Mouse (Mus musculus) liver, embryonic 14.5 days (tissue): Measurements from ENCODE around the gene Nek9. TPM values are rescaled to one million over a fixed set of nuclear protein-coding genes. Genes with fewer than 3 reads are reported as not detected.

Experiments
- ATAC-seq: fragments of 200-750 bp; cut with Nextera tagmentation; 2 replicates; pipeline ENCODE4 v1.8.0; 2017; ENCODE audit warnings: moderate number of reproducible peaks, mild to moderate bottlenecking, moderate library complexity; ENCODE audit not compliant: insufficient read depth
- DNase-seq, 3 experiments: peaks; one replicate each; pipeline ENCODE4 v3.0.0-alpha.2; 2012 to 2013; ENCODE audit warnings: low read depth in 3 of 3, low spot score in 3 of 3
- H3K27ac ChIP-seq: fragments of 300-500 bp; sonication (generic); 2 replicates; pipeline ENCODE4 v1.5.1; 2014; ENCODE audit warnings: moderate library complexity, mild to moderate bottlenecking, control low read depth, inconsistent platforms
- H3K27me3 ChIP-seq: fragments of 300-500 bp; sonication (generic); 2 replicates; pipeline ENCODE4 v1.6.1; 2014; ENCODE audit warnings: mild to moderate bottlenecking, low read length, moderate library complexity; ENCODE audit not compliant: control insufficient read depth, insufficient read depth
- H3K36me3 ChIP-seq: fragments of 300-500 bp; sonication (generic); replicated peaks from 2 replicates; pipeline ENCODE4 v1.6.1; 2014; ENCODE audit warnings: low read depth; ENCODE audit not compliant: control insufficient read depth, insufficient read depth
- H3K4me1 ChIP-seq, 2 experiments: fragments of 200-500 bp in 1 of 2; fragments of 300-500 bp in 1 of 2; sonication (generic) in 1 of 2; replicated peaks; 2 replicates each; pipeline ENCODE4 v1.6.1; 2012 to 2014; ENCODE audit warnings: antibody characterized with exemption in 1 of 2, inconsistent platforms in 1 of 2, low read length in 1 of 2; ENCODE audit not compliant: control insufficient read depth in 2 of 2, insufficient read depth in 2 of 2
- H3K4me2 ChIP-seq: fragments of 300-500 bp; sonication (generic); 2 replicates; pipeline ENCODE4 v1.6.1; 2014; ENCODE audit warnings: low read depth, mild to moderate bottlenecking, control low read depth, moderate library complexity
- H3K4me3 ChIP-seq, 2 experiments: fragments of 200-500 bp in 1 of 2; fragments of 300-500 bp in 1 of 2; sonication (generic) in 1 of 2; 2 replicates each; pipeline ENCODE4 v1.5.1; 2012 to 2014; ENCODE audit warnings: low read depth in 2 of 2, low read length in 2 of 2, mild to moderate bottlenecking in 2 of 2, control low read depth in 1 of 2, inconsistent platforms in 1 of 2, moderate library complexity in 1 of 2; ENCODE audit not compliant: insufficient read depth in 1 of 2
- H3K9ac ChIP-seq: fragments of 300-500 bp; sonication (generic); replicated peaks from 2 replicates; pipeline ENCODE4 v1.6.1; 2014; ENCODE audit warnings: mild to moderate bottlenecking, control low read depth, moderate library complexity
- H3K9me3 ChIP-seq: fragments of 300-500 bp; sonication (generic); 2 replicates; pipeline ENCODE4 v1.6.1; 2016; ENCODE audit warnings: low read length, mixed read lengths; ENCODE audit not compliant: control insufficient read depth
- CTCF ChIP-seq: IDR thresholded peaks from 2 replicates; pipeline ENCODE4 v1.5.1; 2016; ENCODE audit warnings: antibody characterized with exemption, low read depth, control low read depth
- EP300 ChIP-seq: IDR thresholded peaks from 2 replicates; pipeline ENCODE4 v1.6.1; 2016; ENCODE audit warnings: antibody characterized with exemption, low read depth
- WGBS: fragments of 180-500 bp; shearing (Covaris S2); extraction: QIAGEN DNeasy Blood & Tissue Kit; methylation state at CpG from one replicate; pipeline ENCODE4 v1.1.7; 2014; ENCODE audit not compliant: insufficient replicate concordance; 5-methylcytosine and 5-hydroxymethylcytosine counted together
- polyA plus RNA-seq, 2 experiments: library from polyadenylated mRNA; depleted of rRNA in 1 of 2; stranded (reverse) in 1 of 2; unstranded in 1 of 2; fragments of >200 nt; fragmentation: Nextera tagmentation in 1 of 2; extraction: Ambion mirVana in 1 of 2; gene quantifications; 2 replicates each; pipeline versions ENCODE4 v1.2.1 to v1.2.3; 2012 to 2014

Nek9 gene
- polyA plus RNA-seq, 2 experiments: 4.1 to 8.8 TPM

GRCm38 (mm10) chr12:85308651-85309050, 30.5 kb downstream of the Nek9 start:
- no peaks in the 10 kb centered on the region for H3K27me3 ChIP-seq
- 70% methylated on average over 3 of the region's 3 CpGs for WGBS
- no peak for ATAC-seq

GRCm38 (mm10) chr12:85305247-85305892, 33.8 kb downstream of the Nek9 start:
- peak overlapping the region; percentile 49 for H3K4me2 ChIP-seq
- ATAC-seq: peak; percentile 62; the same call in 1 of the 2 replicates
- H3K4me3 ChIP-seq: peak overlapping the region; percentile 32; a peak in 2 of 4 replicates
- H3K36me3 ChIP-seq: peaks cover 71% of the 10 kb centered on the region
- H3K27ac ChIP-seq: no peak overlapping the region
- WGBS: 39% methylated on average over 16 of the region's 16 CpGs
- no peaks in the 10 kb centered on the region for H3K9me3 ChIP-seq
- H3K9ac ChIP-seq: no peak overlapping the region
- H3K27me3 ChIP-seq: no peaks in the 10 kb centered on the region
- TF ChIP-seq EP300 (no peak), CTCF (peak; percentile 99)
- no peaks in the 10 kb centered on the region for H3K4me1 ChIP-seq
- DNase-seq: peak; percentile 61 to 69 (median 64)

More at GRCm38 (mm10) chr12:85308651-85309050, 30.5 kb downstream of the Nek9 start:
- TF ChIP-seq EP300 (no peak), CTCF (no peak)
- no peak overlapping the region for H3K4me3 ChIP-seq
- H3K9me3 ChIP-seq: no peaks in the 10 kb centered on the region
- no peak overlapping the region for H3K4me2 ChIP-seq
- H3K4me1 ChIP-seq: no peaks in the 10 kb centered on the region
- peaks cover 52% of the 10 kb centered on the region for H3K36me3 ChIP-seq
- no peak overlapping the region for H3K9ac ChIP-seq
- no peak for DNase-seq
- H3K27ac ChIP-seq: no peak overlapping the region

- no peak for ATAC-seq
- Histone ChIP-seq H3K4me2 (no peak overlapping the region), H3K4me1 (no peaks in the 10 kb centered on the region), H3K27me3 (no peaks in the 10 kb centered on the region), H3K36me3 (peaks cover 73% of the 10 kb centered on the region), H3K9ac (no peak overlapping the region), H3K9me3 (no peaks in the 10 kb centered on the region), H3K27ac (no peak overlapping the region), H3K4me3 (no peak overlapping the region)
- WGBS: 51% methylated on average over 4 of the region's 4 CpGs
- TF ChIP-seq EP300 (no peak), CTCF (no peak)
- no peak for DNase-seq
These were observed 34.4 kb downstream of the Nek9 start for GRCm38 (mm10) chr12:85304725-85305124.

GRCm38 (mm10) chr12:85303256-85303655, 35.9 kb downstream of the Nek9 start:
- Histone ChIP-seq H3K27ac (no peak overlapping the region), H3K27me3 (no peaks in the 10 kb centered on the region), H3K36me3 (peaks cover 63% of the 10 kb centered on the region), H3K4me1 (no peaks in the 10 kb centered on the region), H3K9me3 (no peaks in the 10 kb centered on the region), H3K4me3 (no peak overlapping the region), H3K4me2 (no peak overlapping the region), H3K9ac (no peak overlapping the region)
- DNase-seq (no peak), ATAC-seq (no peak)
- WGBS: 89% methylated on average over 2 of the region's 2 CpGs
- no peak for TF ChIP-seq CTCF
- TF ChIP-seq EP300: no peak

- H3K4me2 ChIP-seq: no peak overlapping the region
- H3K4me1 ChIP-seq: no peaks in the 10 kb centered on the region
- H3K27me3 ChIP-seq: no peaks in the 10 kb centered on the region
- no peak overlapping the region for H3K27ac ChIP-seq
- H3K4me3 ChIP-seq: no peak overlapping the region
- peaks cover 30% of the 10 kb centered on the region for H3K36me3 ChIP-seq
- H3K9ac ChIP-seq: no peak overlapping the region
- TF ChIP-seq EP300: no peak
- TF ChIP-seq CTCF: no peak
- H3K9me3 ChIP-seq: no peaks in the 10 kb centered on the region; the same call in 1 of the 2 replicates
- no peak for ATAC-seq
- WGBS: 81% methylated on average over 1 of the region's 1 CpGs
- DNase-seq: no peak
These were observed 40.4 kb downstream of the Nek9 start for GRCm38 (mm10) chr12:85298835-85299180.
